Mouse (Mus musculus) adrenal gland, adult 18-20 months (tissue): ENCODE measurements at regions not wholly inside any gene's neighbourhood (a gene's known extent, or its start where the extent isn't known, plus 50 kb on each side); places are given as distances from the start of the nearest gene placed in this dataset.

Experiments
- DNase-seq, 2 experiments: peaks; one replicate each; pipeline ENCODE4 v3.0.0; 2021 to 2022; ENCODE audit warnings: low spot score in 2 of 2

DNA sequence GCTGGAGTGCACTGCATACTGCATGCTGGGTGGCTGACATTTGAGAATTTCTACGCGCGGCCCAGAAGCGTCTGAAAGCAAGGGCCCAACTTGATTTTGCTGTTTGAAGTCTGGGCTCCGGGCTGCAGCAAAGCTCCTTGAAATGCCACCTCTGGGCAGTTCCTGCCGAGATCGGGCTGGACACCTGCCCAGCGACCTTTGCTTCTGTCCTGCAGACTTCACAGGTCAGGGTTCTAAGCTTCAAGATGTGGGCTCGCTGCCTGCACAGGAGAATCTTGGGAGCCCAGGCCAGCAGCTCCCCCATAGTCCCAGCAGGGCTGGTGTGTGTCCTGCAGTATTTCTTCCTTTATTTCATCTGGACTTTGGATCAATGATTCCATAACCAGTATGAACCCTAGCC is 57.1 kb upstream of the A230072I06Rik start:
- no peak for DNase-seq

DNA sequence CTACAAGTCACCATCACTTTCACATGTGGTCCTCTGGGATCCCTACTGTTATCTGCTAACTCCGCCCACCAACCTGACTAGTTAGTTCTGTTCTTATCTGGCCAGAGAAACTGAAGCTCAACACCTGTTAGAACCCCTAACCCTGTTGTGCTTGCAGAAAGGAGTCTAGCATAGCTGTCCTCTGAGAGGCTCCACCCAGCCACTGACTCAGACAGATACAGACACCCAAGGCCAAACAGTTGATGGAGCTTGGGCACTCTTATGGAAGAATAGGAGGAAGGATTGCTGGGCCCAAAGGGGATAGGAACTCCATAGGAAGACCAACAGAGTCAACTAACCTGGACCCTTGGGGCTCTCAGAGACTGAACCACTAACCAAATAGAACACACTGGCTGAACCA is 55.2 kb upstream of the A230072I06Rik start:
- peak in 1 of 2 experiments; percentile 8 for DNase-seq
